16 mouse cellular contexts compared by ENCODE assay signal in genomic region chr2:159852959-159853358, GRCm38 (mm10).
DNase-seq lines count a peak whose midpoint lies in the region; ATAC-seq and TF ChIP-seq lines count a peak whose summit lies in the region.
"Had no signal": no experiment of that assay in that cellular context is flagged by ENCODE, and none has a peak within 500 bp of the region (broad histone marks: within the 10 kb centered on the region; RNA-seq: fewer than 3 reads in every experiment).

No protein-coding gene starts in this region.

- no peaks in the 10 kb centered on the region for H3K27me3 ChIP-seq in hindbrain, postnatal 0 days (ENCODE audit: insufficient read depth, low read length)
- H3K27me3 ChIP-seq in hindbrain, embryonic 16.5 days (replicated peaks; ENCODE audit: control insufficient read depth, insufficient read depth, low read length), result no peaks in the 10 kb centered on the region
- H3K27me3 ChIP-seq: embryonic facial prominence, embryonic 12.5 days; midbrain, embryonic 13.5 days; stomach, embryonic 15.5 days had no signal

- DNase-seq in hindbrain, postnatal 0 days (ENCODE audit: low spot score), result peak; percentile 39
- DNase-seq in lung, postnatal 14 days, result peak; percentile 1
- no peak for DNase-seq in lung, postnatal 36 days
- peak; percentile 33 for DNase-seq in gastrocnemius, adult 18-20 months (ENCODE audit: low spot score)
- peak; percentile 14 for DNase-seq in gastrocnemius, postnatal 25 days
- DNase-seq: adrenal gland, postnatal 25 days; cerebellum, postnatal 36 days; layer of hippocampus, postnatal 36 days had no signal

- no peaks in the 10 kb centered on the region for H3K4me1 ChIP-seq in hindbrain, postnatal 0 days (ENCODE audit: insufficient read depth, low read length)
- H3K4me1 ChIP-seq in hindbrain, embryonic 16.5 days (ENCODE audit: control insufficient read depth, insufficient read depth, low read depth, low read length), result no peaks in the 10 kb centered on the region
- H3K4me1 ChIP-seq: embryonic facial prominence, embryonic 12.5 days; midbrain, embryonic 13.5 days; stomach, embryonic 15.5 days had no signal

- no peak overlapping the region for H3K27ac ChIP-seq in hindbrain, postnatal 0 days
- H3K27ac ChIP-seq in hindbrain, embryonic 16.5 days (ENCODE audit: low read depth, low read length), result no peak overlapping the region
- H3K27ac ChIP-seq: embryonic facial prominence, embryonic 12.5 days; liver, embryonic 14.5 days; macrophage; midbrain, embryonic 13.5 days; stomach, embryonic 15.5 days had no signal

- H3K4me2 ChIP-seq in hindbrain, postnatal 0 days (ENCODE audit: low read depth, low read length), result no peak overlapping the region
- no peak overlapping the region for H3K4me2 ChIP-seq in hindbrain, embryonic 16.5 days (ENCODE audit: low read length)
- H3K4me2 ChIP-seq: embryonic facial prominence, embryonic 12.5 days; midbrain, embryonic 13.5 days; stomach, embryonic 15.5 days had no signal

- TF ChIP-seq CTCF in hindbrain, postnatal 0 days (IDR thresholded peaks at IDR 0.05; ENCODE audit: low read depth), result no peak

- no peak overlapping the region for H3K9ac ChIP-seq in hindbrain, postnatal 0 days (replicated peaks; ENCODE audit: low read length)
- no peak overlapping the region for H3K9ac ChIP-seq in hindbrain, embryonic 16.5 days (ENCODE audit: low read depth, low read length)
- H3K9ac ChIP-seq: embryonic facial prominence, embryonic 12.5 days; liver, embryonic 14.5 days; midbrain, embryonic 13.5 days; stomach, embryonic 15.5 days had no signal

- H3K4me3 ChIP-seq in hindbrain, postnatal 0 days (ENCODE audit: low read length), result no peak overlapping the region
- no peak overlapping the region for H3K4me3 ChIP-seq in hindbrain, embryonic 16.5 days (ENCODE audit: low read length)
- H3K4me3 ChIP-seq: embryonic facial prominence, embryonic 12.5 days; midbrain, embryonic 13.5 days; stomach, embryonic 15.5 days had no signal

- 73% methylated on average over 4 of the region's 4 CpGs for WGBS in hindbrain, postnatal 0 days
- 74% methylated on average over 4 of the region's 4 CpGs for WGBS in hindbrain, embryonic 16.5 days

- H3K36me3 ChIP-seq in hindbrain, postnatal 0 days (ENCODE audit: insufficient read depth, low read length), result no peaks in the 10 kb centered on the region
- no peaks in the 10 kb centered on the region for H3K36me3 ChIP-seq in hindbrain, embryonic 16.5 days (ENCODE audit: control insufficient read depth, insufficient read depth, low read length)
- H3K36me3 ChIP-seq: embryonic facial prominence, embryonic 12.5 days; midbrain, embryonic 13.5 days; stomach, embryonic 15.5 days had no signal

- no peaks in the 10 kb centered on the region for H3K9me3 ChIP-seq in hindbrain, postnatal 0 days (ENCODE audit: low read length)
- H3K9me3 ChIP-seq in hindbrain, embryonic 16.5 days (ENCODE audit: control insufficient read depth, low read length), result no peaks in the 10 kb centered on the region
- H3K9me3 ChIP-seq: embryonic facial prominence, embryonic 12.5 days; midbrain, embryonic 13.5 days; stomach, embryonic 15.5 days had no signal

- no peak for ATAC-seq in hindbrain, postnatal 0 days
- no peak for ATAC-seq in hindbrain, embryonic 16.5 days
- ATAC-seq in monocyte, adult 5-6 weeks (replicated peaks; ENCODE audit: insufficient number of reproducible peaks, low FRiP score, low TSS enrichment, poor library complexity, severe bottlenecking), result no peak
- ATAC-seq: intestine, embryonic 16.5 days; midbrain, embryonic 13.5 days had no signal
